Mouse (Mus musculus) cerebellum, adult 8-10 months (tissue): ENCODE measurements around the gene Pelo.
A peak's percentile ranks its signal among the peaks of the same experiment; 100 is the strongest.

Source experiments
- DNase-seq: peaks from one replicate; pipeline ENCODE4 v3.0.0; 2022

The Pelo gene

DNA sequence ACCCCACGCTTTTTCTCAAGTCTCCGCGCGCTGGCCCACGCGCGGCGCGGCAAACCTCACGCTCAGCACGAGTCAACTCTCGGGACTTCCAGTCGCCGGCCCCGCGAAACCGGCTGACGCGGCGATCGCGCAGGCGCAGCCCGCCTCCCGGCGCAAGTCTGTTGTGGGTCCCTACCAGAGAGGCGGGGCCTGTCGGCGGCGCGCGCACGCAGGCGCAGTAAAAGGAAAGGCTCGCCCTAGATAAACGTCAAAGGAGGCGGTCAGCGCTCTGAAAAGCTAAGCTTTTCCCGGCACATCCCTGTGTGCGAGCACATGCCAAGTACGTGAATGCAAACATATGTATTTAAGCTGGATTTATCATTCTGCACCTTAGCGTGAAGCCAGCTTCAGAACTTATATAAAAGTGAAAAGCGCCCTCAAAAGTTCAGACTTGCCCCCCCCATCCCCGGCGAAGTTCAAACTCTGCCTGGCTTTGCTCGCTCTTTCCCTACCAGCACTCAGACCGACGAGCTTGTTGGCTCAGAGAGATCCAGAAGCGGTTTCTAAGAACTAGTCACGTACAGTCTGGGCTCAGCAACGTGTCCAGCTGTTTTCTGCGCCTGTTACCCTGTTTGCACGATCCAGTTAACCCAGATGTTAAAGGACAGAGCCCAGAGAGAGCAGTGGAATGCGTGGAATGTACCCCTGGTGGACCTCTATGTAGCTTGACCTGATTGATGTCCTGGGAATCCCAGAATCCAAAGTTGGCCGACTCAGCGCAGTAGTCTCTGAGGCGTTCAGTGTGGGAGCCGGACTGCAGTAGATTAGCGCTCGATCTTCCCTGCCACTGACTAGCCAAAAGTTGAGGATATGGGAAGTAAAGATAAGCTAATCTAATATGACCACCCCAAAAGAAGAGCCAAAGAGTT, at the start of gene Pelo:
Pelo (minus strand) TSS at position 118 of the 908 bp plus-strand sequence.
- peak; percentile 91 for DNase-seq

DNA sequence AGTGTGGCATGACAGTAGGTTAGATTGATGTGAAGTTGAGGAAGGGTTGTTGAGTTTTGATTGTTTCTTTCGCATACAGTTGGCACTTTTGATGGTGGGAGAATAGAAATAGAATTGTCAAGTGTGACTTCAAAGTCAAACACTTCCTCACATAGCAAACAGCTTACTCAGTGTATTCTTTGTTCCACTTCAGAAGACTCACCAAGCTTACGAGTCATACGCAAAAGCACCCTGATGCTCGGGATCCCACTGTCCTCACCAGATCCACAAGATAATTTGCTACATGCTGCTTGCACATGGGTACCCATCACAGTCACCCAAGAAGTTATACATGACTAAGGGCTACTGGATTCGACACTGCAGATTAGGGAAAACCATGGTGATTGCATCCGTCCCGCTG, 48.5 kb upstream of the Pelo start:
- DNase-seq: no peak

DNA sequence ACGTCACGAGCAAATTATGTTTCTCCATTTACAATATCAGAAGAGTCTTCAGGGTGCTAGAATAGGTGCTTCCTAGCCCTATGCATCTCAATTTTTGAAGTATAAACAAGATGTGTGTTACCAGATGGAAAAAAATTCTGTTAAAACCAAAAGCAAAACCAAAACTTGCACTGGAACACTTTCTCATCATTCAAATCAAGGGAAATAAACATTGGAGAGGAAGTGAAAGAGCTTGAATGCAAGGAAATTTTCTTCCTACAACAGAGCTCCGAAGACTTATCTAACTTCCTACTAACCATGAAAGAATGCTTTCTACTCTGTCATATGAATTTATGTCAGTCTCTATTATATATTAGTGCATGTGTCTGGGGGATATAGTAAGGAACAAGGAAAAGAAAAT, 46.8 kb upstream of the Pelo start:
- DNase-seq: no peak

DNA sequence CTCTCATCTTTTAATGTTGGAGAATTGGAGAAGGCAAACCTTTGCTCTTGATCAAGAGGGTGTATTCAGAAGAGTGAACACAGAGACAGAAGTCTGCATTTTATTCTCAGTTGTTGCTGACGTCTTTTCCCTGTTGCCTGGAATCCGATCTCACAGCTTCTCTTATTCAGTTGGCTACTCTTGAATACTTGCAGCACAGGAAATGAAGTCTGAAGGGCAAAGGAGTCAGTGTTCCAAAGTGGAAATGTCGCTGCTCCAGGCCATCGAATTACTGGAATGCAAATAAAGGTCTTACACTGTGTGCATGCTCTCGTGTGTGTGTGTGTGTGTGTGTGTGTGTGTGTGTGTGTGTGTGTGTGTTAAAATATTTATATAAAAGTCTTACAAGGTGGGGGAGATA, 42.4 kb upstream of the Pelo start:
- no peak for DNase-seq

DNA sequence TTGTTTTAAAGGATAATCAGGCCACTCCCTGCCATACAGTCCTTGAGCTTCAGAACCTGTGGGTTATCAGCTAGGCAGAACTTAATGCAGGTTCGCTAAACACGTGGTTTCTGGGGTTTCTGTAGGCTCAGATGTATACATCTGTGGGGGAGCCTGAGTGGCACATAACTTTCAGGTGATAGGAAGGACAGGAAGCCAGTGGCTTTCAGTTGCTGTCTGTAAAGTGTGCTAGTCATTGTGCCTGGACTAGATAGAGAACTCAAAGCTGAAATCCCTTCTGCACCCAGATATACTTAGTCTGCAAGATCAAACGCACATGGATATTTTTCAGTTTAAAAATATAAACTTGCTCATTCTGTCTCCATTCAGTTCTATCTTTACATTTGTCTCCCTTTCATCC, 41.4 kb upstream of the Pelo start:
- DNase-seq: no peak

DNA sequence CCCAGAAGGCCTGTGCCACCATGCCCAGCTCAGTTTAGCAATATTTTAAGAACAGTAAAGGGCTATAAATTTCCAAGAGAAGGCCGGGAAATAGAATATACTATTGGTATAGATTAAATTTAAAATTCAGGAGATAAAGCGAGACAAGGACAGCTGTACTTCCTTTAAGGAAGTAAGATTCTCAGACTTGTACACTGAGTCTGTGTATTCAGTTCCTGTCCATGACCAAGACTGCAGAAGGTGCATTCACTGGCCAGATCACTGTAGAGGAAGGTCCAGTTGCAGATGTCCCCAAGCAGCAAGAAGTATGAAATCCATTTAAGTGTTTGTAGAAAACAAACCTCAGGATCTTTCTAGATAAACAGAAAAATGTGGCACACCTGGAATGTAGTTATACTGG, 40.0 kb upstream of the Pelo start:
- no peak for DNase-seq

DNA sequence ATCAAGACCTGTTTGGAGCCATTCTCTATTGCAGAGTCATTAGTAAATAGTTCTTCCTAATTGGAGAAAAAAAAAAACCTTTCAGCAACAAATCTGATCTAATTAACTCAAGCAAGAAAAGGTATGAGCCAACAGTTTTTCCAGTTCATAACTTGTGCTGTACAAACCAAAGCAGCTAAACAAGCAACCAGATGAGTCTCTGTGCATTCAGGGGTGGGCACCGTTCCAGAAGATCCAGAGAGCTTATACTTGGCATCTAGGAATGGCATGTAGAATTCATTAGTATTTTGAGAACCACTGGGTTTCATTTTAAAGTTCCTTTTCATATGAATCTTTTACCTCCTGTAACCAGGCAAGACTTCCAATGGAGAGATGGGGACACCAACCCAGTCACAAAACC, 37.8 kb upstream of the Pelo start:
- DNase-seq: no peak

DNA sequence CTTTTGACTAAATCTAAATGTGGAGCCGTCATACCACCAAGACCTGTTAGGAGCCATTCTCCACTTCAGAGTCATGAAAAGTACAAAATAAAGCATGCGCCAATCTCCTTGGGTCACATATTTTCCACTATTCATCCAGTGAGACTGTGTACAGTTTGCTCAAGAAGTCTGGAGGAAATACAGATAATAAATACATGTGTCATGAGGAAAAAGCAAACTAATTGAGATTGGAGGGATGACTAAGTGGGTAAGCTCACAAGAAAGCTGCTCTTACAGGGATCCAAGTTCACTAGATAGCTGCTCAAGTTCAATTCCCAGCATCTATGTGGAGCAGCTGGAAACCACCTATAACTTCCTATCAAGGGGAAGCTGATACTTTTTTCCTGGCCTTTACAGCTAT, 36.5 kb upstream of the Pelo start:
- no peak for DNase-seq

DNA sequence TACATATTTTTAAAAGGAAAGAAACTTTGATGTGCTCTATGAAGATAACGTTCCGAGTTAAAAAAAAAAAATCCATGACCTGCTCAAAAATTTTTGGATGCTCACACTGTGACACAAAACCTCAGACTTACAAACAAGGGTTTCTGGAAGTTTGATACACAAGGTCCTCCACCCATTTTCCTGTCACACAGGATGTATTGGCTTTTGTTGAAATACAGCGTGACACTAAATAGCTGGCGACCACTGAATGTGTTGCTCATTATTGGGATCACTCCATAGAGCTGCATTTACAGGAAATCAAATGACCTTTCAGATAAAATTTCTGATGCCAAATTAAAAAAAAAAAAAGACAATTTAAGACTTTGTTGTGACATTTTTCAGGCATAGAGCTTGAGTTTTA, 35.1 kb upstream of the Pelo start:
- no peak for DNase-seq

DNA sequence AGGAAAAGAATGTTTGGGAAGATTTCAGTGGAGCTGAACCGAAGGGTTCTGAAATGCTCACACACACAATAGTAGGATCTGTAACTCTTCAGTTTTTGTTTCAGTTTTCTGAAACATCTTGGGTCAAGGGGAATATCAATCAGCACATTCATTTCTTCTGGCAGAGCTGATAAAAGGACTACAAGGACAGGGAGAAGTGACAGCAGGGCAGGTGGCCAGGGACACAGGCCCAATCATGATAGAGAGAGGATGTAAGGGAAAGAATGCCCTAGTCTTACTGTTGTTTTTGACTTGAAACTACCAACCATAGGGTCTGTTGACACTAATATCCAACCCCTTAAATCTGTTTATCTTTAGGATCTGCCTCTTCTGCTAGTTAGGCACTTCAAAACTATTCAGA, 34.5 kb upstream of the Pelo start:
- no peak for DNase-seq

DNA sequence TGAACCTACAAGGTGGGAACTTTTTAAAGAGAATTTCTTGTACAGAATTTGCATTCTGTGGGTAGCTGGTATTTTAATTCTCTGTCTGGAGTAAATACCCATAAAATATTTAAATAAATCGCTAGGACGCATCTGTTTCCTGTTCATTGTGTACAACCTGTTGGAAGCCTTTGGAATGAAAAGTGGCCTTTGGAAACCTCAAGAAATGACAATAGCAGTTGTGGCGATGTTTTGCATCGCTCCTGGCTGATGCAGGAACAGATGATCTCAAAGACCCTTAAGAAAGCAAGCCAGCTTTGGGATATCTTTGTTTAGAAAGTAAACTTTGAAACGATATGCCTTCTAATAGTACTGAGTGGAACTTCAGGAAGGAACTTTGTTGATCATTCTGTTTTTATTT, 28.8 kb upstream of the Pelo start:
- no peak for DNase-seq

DNA sequence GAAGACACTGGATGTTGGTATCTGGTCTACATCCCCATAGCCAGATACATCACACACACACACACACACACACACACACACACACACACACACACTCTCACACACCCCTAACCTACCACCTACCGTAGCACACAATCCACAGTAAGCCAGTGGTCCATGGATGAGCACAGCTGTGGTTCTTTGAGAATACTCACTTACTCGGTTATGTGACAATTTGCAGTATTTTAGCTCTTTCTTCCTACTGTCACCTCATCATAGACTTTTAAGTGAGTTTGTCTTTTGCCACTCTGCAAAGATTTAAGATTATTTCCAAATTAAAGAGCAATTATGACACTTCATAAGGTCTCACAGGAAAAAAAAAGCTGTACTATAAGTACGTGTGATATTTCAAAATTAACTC, 28.2 kb upstream of the Pelo start:
- DNase-seq: no peak

DNA sequence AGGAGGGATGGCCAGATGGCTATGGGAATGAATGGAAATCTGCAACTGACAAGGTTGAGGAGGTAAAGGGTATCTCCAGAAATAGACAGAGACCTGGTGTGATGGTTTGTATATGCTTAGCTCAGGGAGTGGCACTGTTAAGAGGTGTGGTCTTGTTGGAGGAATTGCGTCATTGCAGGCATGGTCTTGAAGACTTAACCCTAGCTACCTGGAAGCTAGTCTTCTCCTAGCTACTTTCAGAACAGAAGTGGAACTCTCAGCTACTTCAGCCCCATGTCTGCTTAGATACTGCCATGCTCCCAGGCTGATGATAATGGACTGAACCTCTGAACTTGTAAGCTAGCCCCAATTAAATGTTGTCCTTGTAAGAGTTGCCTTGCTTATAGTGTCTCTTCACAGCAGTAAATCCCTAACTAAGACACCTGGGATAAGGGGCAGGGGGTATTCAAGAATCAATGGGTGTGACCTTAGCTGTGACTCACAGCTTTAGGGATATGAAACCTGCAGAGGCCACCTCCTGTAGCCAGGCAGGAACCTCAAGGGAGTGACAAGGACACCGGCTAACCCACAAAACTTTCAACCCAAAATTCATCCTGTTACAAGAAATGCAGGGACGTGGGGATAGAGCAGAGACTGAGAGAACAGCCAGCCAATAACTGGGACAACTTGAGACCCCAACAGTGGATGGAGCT, 27.1 kb upstream of the Pelo start:
- DNase-seq: no peak

DNA sequence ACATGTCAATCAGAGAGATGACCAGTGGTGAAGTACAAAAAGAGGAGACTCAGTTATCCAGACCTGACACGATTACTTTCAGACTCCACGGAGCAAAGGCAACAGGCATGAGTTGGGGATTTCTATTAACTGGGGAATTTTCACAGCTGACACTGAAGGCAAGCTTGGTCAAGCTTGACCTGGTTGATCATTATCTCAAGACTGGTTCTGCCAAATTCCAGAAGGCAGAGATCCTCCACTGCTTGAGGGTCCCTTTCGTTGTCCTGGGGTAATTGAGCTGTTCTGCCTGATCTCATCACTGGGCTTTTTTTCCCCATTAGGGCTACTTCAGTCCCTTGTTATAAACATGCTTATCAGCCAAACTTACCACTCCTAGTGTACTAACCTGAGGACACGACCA, 19.6 kb upstream of the Pelo start:
- DNase-seq: no peak

DNA sequence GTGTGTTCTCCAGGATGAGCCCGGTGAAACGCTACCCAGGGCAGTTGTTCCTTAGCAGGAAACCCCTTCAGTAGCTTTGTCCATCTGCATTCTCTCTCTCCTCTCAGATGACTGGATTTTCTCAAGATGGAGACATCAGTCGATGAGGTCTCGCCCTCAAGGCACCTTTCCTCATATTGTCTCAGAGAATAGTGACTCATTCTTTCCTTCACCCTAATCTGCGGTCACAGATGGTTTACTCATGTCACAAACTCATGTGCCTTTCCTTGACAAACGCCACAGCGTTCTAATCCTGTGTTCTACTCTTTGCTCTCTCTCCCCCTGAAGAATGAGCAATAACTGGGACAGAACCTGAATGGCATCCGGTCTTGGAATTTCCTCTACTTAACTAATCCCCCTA, 17.4 kb upstream of the Pelo start:
- no peak for DNase-seq

DNA sequence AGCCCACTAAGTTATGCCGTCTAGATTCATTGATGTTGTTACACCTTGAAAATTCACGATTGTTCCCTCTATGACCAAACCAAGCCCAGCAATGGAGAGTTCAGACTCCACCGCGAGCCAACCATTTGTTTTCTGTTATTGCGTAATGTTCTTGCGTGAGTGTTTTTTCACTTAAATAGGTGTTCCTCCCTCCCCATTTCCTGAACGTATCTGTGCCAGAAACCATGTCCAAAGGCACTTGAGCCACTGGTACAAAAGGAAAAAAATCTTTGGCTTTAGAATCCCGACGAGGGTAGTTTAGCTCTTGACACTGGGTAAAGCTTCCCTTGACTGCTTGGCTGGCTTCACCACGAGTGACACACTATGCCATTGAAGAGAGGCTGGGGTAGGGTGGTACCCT, 16.2 kb upstream of the Pelo start:
- DNase-seq: no peak

DNA sequence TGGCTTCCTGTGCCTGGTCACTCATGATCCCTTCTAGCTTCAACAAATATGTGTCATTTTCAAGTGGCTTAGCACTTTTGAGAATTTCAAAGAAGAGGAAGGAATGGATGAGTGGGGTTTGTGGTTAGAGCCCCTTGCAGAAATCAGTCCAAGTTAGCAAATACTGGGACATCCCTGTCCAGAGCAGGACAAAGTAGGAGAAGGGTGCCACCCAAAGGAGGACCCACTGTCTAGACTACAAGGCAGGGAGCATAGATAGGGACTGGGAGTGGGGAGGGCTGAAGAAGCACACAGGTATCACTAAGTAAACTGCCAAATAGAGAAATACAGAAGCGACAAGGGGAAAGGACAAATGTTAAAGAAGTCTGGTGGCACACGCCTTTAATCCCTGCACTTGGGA, 12.8 kb upstream of the Pelo start:
- DNase-seq: no peak

DNA sequence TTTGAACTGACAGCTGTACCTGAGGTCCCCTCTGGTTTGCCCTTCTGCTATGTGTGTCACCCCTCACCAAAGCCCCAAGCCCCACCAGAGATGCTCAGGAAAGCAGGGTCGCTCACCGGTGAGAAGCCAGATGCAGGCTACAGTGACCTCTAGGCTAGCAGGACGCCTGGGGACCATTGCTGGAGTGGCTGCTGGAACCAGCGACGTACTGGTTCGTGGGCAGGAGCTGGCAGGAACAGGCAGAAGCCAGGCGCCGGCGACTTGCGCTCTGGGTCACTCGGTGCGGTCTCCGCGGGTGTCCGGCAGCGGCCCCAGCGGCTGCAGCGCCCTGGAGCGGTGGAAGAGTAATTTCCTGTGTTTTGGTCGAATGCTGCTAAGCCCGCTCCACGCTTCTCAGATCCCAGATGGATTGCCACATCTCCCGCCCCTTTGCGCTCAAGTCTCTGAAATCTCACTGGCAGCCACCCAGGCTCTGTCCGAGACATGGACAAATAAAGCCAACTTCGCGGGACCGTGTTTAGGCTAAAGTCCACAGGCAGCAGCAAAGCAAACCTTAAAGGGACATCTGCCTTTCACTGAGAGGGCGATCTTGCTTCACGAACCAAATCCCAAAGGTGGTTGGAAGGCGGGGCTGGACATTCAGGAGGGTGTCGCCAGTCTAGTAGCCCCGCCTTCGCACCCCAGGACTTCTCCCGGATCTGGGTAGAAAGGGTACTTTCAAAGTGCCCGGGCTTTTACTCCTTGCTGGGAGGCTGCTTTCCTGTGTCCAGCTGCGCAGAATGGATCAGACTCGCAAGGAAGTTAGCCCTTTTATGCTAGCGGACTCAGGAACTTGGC, 11.6 kb upstream of the Pelo start, which contains the start of the genes Gm49395 and Itga1:
Gm49395 (minus strand) TSS at position 567 of the 837 bp plus-strand sequence.
Itga1 (minus strand) TSS at position 610 of the 837 bp plus-strand sequence.
- peak; percentile 4 for DNase-seq

DNA sequence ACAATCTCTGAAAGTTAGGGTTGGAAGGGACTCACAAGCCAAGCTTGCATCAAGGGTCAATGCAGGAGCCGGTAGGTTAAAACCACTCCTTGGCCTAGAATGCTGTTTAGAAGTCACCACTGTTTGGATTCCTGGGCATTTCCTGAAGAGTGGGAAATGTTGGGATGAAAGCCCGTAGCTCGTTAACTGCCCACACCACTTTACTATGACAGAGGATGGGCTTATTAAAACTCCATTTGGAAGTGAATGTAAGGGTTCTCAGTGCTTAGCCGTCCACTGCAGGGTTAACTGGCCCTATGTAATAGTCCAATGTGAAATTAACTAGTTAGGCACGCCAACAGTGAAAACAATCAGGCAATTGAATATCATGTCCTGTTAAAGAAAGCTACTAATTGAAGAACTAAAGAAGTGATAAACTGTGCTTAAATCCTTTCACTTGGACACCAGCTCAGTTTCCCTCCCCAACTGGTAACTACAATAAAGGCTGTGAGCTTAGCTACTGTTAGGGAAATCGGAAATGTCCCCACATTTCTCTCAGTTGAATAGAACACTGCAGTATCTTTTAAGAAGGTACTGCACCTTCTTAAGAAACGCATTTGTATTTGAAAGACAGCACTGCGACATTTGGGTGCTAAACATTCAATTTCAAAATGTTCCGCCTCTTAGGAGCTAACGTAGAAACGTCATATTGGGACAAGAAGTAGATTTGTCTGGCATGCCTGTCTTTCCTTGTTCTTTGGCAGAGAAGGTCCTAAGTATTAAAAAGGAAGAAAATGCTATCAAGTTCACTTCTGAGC, 10.6 kb upstream of the Pelo start:
- no peak for DNase-seq

DNA sequence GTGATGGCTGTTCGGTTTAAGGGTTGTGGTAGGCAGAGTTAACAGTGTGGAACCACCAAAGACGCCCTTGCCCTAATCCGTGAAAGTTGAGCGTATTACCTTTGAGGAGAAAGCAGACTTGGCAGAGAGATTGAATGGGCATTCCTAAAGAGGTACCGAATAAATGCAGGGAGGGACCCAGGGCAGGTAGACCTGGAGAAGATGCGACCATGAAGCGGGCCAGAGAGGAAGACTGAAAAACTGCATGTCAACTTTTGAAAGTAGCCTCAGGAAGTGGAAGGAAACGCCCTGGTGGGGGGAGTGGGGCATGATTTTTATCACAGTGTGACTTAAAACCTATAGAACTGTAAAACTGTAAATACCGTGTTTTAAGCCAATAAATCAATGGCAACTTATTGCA, 9.4 kb upstream of the Pelo start:
- DNase-seq: no peak

DNA sequence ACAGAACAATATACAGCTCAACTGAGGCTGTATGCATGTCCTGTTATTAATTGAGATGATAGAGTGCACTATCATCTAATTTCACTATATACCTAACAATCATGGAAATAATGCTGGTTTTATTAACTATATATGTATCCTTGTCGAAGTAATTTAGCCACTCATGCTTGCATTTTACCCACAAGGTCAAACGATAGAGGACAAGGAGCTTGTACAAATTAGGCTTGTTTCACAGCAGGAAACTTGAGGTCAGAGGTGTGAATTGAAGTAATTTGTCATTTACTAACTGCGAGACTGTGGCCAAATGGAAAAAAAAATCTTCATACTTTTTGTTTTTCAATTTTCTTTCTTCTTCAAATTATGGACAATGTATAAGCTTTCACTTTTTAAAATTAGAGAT, 8.2 kb upstream of the Pelo start:
- DNase-seq: no peak

DNA sequence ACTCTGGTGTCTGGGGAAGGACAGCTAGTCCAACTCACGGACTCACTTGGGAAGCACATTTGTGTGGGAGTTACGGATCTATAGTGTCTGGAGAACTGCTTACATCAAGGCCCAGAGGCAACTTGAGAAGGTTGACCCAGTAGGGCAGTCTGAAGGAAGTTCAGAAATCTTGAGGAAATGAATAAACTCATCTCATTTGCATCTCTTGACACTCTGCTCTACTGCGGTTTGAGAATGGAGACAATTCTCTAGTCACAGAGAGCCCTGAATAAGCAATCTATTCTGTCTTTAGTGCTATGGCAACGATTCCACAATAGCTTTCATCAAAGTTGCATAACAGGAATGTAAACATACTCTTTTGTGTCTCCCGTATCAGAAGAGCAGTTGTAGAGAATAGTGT, 7.0 kb upstream of the Pelo start:
- no peak for DNase-seq

DNA sequence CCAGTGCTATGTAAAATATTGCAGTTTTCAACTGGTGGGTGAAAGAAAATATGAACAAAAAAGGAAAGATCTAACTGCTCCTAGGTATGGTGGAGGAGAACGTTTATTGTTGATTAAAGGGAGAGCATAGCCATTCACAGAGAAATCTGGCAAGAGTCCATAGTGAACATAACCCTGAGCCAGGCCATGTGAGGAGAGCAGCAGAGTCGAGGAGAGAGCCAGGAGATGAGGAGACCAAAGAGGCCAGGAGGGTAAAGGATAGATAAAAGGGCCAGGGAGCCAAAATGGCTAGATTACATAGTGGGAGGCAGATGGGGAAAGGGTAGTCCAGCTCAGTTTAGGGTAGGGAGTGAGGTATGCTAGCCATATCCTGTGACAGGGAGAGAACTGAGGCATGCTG, 6.2 kb upstream of the Pelo start:
- DNase-seq: no peak
